Mouse (Mus musculus) erythroid progenitor cell, adult 5-6 weeks (primary cell): ENCODE results near the gene Olfr1217. TPM values are rescaled to one million over a fixed set of nuclear protein-coding genes. Genes with fewer than 3 reads are reported as not detected.
"Not testable (repeated sequence)": the region's sequence is repeated elsewhere in the genome, so short reads cannot be mapped to it uniquely, and the experiment has no call there.

Experiments
- ATAC-seq: replicated peaks from 2 replicates; pipeline ENCODE4 v1.8.0; 2016; ENCODE audit warnings: moderate number of reproducible peaks, mild to moderate bottlenecking, moderate TSS enrichment, inconsistent platforms; ENCODE audit not compliant: poor library complexity, low FRiP score, severe bottlenecking
- total RNA-seq, 2 experiments: library from RNA; stranded (forward) in 1 of 2; stranded (reverse) in 1 of 2; fragments of 150-400 nt in 1 of 2; fragments of 186-747, 209-891 nt in 1 of 2; gene quantifications; 2 replicates each; pipeline versions ENCODE4 v1.2.3 to v1.2.4; 2015 to 2017; ENCODE audit warnings: low replicate concordance in 2 of 2

Gene Olfr1217
- total RNA-seq (2015; ENCODE audit: low replicate concordance), result not detected in 2 replicates
- total RNA-seq (2017; ENCODE audit: low replicate concordance), result not detected in 2 replicates

GRCm38 (mm10) chr2:89031965-89032364 lies at the start of gene Olfr1217:
Gene Olfr1217 (minus strand): TSS chr2:89032065.
- ATAC-seq, result no peak

- ATAC-seq, result no peak
Observed at GRCm38 (mm10) chr2:89081487-89081886, 49.6 kb upstream of the Olfr1217 start.

GRCm38 (mm10) chr2:89061087-89061486 lies 29.2 kb upstream of the Olfr1217 start, which contains the start of gene Olfr1218:
Gene Olfr1218 (minus strand): TSS chr2:89061187.
- no peak for ATAC-seq

- ATAC-seq, result not testable (repeated sequence)
Observed at GRCm38 (mm10) chr2:89021436-89021835, 10.4 kb downstream of the Olfr1217 start.

- no peak for ATAC-seq
Observed at GRCm38 (mm10) chr2:89018240-89018639, 13.6 kb downstream of the Olfr1217 start, which contains the start of gene Olfr1216. Gene Olfr1216 (minus strand): TSS chr2:89018340.

DNA sequence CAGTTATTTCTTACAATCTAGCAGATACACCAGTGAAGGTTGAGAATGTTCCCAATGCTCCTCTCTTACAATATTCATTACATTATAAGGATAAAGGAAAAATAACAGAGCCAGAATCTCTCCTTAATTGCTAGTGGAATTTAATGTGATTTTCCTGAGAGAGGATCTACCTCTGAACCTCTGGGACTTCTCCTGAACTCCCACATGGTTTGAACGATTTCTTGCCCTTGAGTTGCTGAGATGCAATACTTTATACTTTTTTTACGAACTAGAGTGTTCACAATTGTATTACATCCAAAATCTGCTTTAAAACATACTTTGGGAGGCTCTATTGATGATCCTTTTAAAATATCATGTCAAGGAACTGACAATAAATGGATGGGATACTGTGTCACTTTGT lies 25.0 kb downstream of the Olfr1217 start, which contains the start of gene Olfr1215:
Gene Olfr1215 (minus strand): TSS at position 101 of the 400 bp plus-strand sequence.
- no peak for ATAC-seq

DNA sequence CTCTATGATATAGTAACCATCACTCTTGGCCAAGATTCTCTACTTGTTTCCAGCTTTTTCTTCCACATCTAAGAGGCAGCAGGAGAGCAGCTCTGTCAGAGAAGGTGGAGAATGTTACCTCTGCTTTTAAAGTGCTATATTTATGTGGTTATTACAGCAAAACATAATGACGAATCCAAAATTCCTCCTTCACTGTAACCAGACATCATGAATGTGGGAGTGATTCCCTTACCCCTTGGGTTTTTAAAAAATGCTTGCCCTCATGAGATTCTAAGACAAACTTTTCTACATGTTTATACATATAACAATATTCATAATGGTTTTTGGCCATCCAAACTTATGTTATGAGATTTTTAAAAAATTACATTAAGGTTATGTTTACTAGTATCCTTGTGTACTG lies 39.3 kb downstream of the Olfr1217 start, which contains the start of gene Olfr1214:
Gene Olfr1214 (minus strand): TSS at position 101 of the 400 bp plus-strand sequence.
- no peak for ATAC-seq

DNA sequence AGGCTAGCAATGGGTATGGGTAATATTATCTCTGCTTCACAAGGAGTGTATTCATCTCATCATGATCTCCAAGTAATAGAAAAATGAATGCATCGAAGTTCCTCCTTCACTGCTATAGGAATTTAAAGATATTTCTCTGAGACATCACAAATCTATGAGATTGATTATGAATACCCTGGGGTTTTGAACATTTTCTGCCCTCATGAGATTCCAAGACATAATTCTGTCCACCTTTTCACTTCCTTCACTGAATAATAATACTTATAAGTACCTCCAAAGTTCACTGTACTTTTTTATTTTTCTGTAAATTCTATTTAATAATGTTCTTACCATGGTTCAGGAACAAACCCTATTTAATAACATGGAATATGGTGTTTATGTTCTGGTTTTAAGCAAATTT lies 51.7 kb downstream of the Olfr1217 start, which contains the start of gene Gm13762:
Gene Gm13762 (minus strand): TSS at position 101 of the 400 bp plus-strand sequence.
- ATAC-seq, result no peak

Other genes with a start within 250 kb of the Olfr1217 start
- gene Olfr1201, start 239.0 kb downstream of the Olfr1217 start, total RNA-seq (2015; ENCODE audit: low replicate concordance), result not detected in 2 replicates
- gene Olfr1201, start 239.0 kb downstream of the Olfr1217 start, total RNA-seq (2017; ENCODE audit: low replicate concordance), result not detected in 2 replicates
- not detected in 2 replicates for gene Olfr1202, start 217.6 kb downstream of the Olfr1217 start, total RNA-seq (2015; ENCODE audit: low replicate concordance)
- gene Olfr1202, start 217.6 kb downstream of the Olfr1217 start, total RNA-seq (2017; ENCODE audit: low replicate concordance), result not detected in 2 replicates
- gene Olfr1205, start 202.3 kb downstream of the Olfr1217 start, total RNA-seq (2015; ENCODE audit: low replicate concordance), result not detected in 2 replicates
- not detected in 2 replicates for gene Olfr1205, start 202.3 kb downstream of the Olfr1217 start, total RNA-seq (2017; ENCODE audit: low replicate concordance)
- gene Olfr1204, start 182.8 kb downstream of the Olfr1217 start, total RNA-seq (2015; ENCODE audit: low replicate concordance), result not detected in 2 replicates
- gene Olfr1204, start 182.8 kb downstream of the Olfr1217 start, total RNA-seq (2017; ENCODE audit: low replicate concordance), result not detected in 2 replicates
- gene Olfr1206, start 168.8 kb downstream of the Olfr1217 start, total RNA-seq (2015; ENCODE audit: low replicate concordance), result not detected in 2 replicates
- not detected in 2 replicates for gene Olfr1206, start 168.8 kb downstream of the Olfr1217 start, total RNA-seq (2017; ENCODE audit: low replicate concordance)
- not detected in 2 replicates for gene Olfr1208, start 129.8 kb downstream of the Olfr1217 start, total RNA-seq (2015; ENCODE audit: low replicate concordance)
- not detected in 2 replicates for gene Olfr1208, start 129.8 kb downstream of the Olfr1217 start, total RNA-seq (2017; ENCODE audit: low replicate concordance)
- not detected in 2 replicates for gene Olfr1209, start 116.9 kb downstream of the Olfr1217 start, total RNA-seq (2015; ENCODE audit: low replicate concordance)
- not detected in 2 replicates for gene Olfr1209, start 116.9 kb downstream of the Olfr1217 start, total RNA-seq (2017; ENCODE audit: low replicate concordance)
- gene Olfr1211, start 94.0 kb downstream of the Olfr1217 start, total RNA-seq (2015; ENCODE audit: low replicate concordance), result not detected in 2 replicates
- gene Olfr1211, start 94.0 kb downstream of the Olfr1217 start, total RNA-seq (2017; ENCODE audit: low replicate concordance), result not detected in 2 replicates
- not detected in 2 replicates for gene Olfr1212, start 78.1 kb downstream of the Olfr1217 start, total RNA-seq (2015; ENCODE audit: low replicate concordance)
- gene Olfr1212, start 78.1 kb downstream of the Olfr1217 start, total RNA-seq (2017; ENCODE audit: low replicate concordance), result not detected in 2 replicates
- gene Gm13762, start 51.8 kb downstream of the Olfr1217 start, total RNA-seq (2015; ENCODE audit: low replicate concordance), result not detected in 2 replicates
- not detected in 2 replicates for gene Gm13762, start 51.8 kb downstream of the Olfr1217 start, total RNA-seq (2017; ENCODE audit: low replicate concordance)
- gene Olfr1214, start 39.4 kb downstream of the Olfr1217 start, total RNA-seq (2015; ENCODE audit: low replicate concordance), result not detected in 2 replicates
- gene Olfr1214, start 39.4 kb downstream of the Olfr1217 start, total RNA-seq (2017; ENCODE audit: low replicate concordance), result not detected in 2 replicates
- gene Olfr1215, start 25.1 kb downstream of the Olfr1217 start, total RNA-seq (2015; ENCODE audit: low replicate concordance), result not detected in 2 replicates
- gene Olfr1215, start 25.1 kb downstream of the Olfr1217 start, total RNA-seq (2017; ENCODE audit: low replicate concordance), result not detected in 2 replicates
- not detected in 2 replicates for gene Olfr1216, start 13.7 kb downstream of the Olfr1217 start, total RNA-seq (2015; ENCODE audit: low replicate concordance)
- gene Olfr1216, start 13.7 kb downstream of the Olfr1217 start, total RNA-seq (2017; ENCODE audit: low replicate concordance), result not detected in 2 replicates
- gene Olfr1218, start 29.1 kb upstream of the Olfr1217 start, total RNA-seq (2015; ENCODE audit: low replicate concordance), result not detected in 2 replicates
- gene Olfr1218, start 29.1 kb upstream of the Olfr1217 start, total RNA-seq (2017; ENCODE audit: low replicate concordance), result not detected in 2 replicates
- not detected in 2 replicates for gene Olfr1219, start 51.4 kb upstream of the Olfr1217 start, total RNA-seq (2015; ENCODE audit: low replicate concordance)
- not detected in 2 replicates for gene Olfr1219, start 51.4 kb upstream of the Olfr1217 start, total RNA-seq (2017; ENCODE audit: low replicate concordance)
- not detected in 2 replicates for gene Olfr1220, start 74.8 kb upstream of the Olfr1217 start, total RNA-seq (2015; ENCODE audit: low replicate concordance)
- gene Olfr1220, start 74.8 kb upstream of the Olfr1217 start, total RNA-seq (2017; ENCODE audit: low replicate concordance), result not detected in 2 replicates
- not detected in 2 replicates for gene Olfr1221, start 85.2 kb upstream of the Olfr1217 start, total RNA-seq (2015; ENCODE audit: low replicate concordance)
- gene Olfr1221, start 85.2 kb upstream of the Olfr1217 start, total RNA-seq (2017; ENCODE audit: low replicate concordance), result not detected in 2 replicates
- gene Olfr1222, start 101.0 kb upstream of the Olfr1217 start, total RNA-seq (2015; ENCODE audit: low replicate concordance), result not detected in 2 replicates
- not detected in 2 replicates for gene Olfr1222, start 101.0 kb upstream of the Olfr1217 start, total RNA-seq (2017; ENCODE audit: low replicate concordance)
- gene Olfr1223, start 119.5 kb upstream of the Olfr1217 start, total RNA-seq (2015; ENCODE audit: low replicate concordance), result not detected in 2 replicates
- gene Olfr1223, start 119.5 kb upstream of the Olfr1217 start, total RNA-seq (2017; ENCODE audit: low replicate concordance), result not detected in 2 replicates
- gene Olfr1224-ps1, start 132.0 kb upstream of the Olfr1217 start, total RNA-seq (2015; ENCODE audit: low replicate concordance), result not detected in 2 replicates
- gene Olfr1224-ps1, start 132.0 kb upstream of the Olfr1217 start, total RNA-seq (2017; ENCODE audit: low replicate concordance), result not detected in 2 replicates
- gene Olfr1225, start 142.6 kb upstream of the Olfr1217 start, total RNA-seq (2015; ENCODE audit: low replicate concordance), result not detected in 2 replicates
- gene Olfr1225, start 142.6 kb upstream of the Olfr1217 start, total RNA-seq (2017; ENCODE audit: low replicate concordance), result not detected in 2 replicates
- gene Olfr1226, start 168.0 kb upstream of the Olfr1217 start, total RNA-seq (2015; ENCODE audit: low replicate concordance), result not detected in 2 replicates
- not detected in 2 replicates for gene Olfr1226, start 168.0 kb upstream of the Olfr1217 start, total RNA-seq (2017; ENCODE audit: low replicate concordance)
- not detected in 2 replicates for gene Olfr1228, start 222.0 kb upstream of the Olfr1217 start, total RNA-seq (2015; ENCODE audit: low replicate concordance)
- gene Olfr1228, start 222.0 kb upstream of the Olfr1217 start, total RNA-seq (2017; ENCODE audit: low replicate concordance), result not detected in 2 replicates